Mouse (Mus musculus) heart, adult 2 months (tissue): ENCODE data around the gene Chchd3.

Source experiments
- CTCF ChIP-seq: fragments of 200-600 bp; IDR thresholded peaks from 2 replicates; pipeline ENCODE4 v1.8.1; 2022; ENCODE audit warnings: antibody characterized with exemption, mild to moderate bottlenecking, moderate library complexity
- EP300 ChIP-seq: fragments of 200-500 bp; IDR thresholded peaks from 2 replicates; pipeline ENCODE4 v1.6.1; 2011; ENCODE audit warnings: low read depth, low read length, control low read depth; ENCODE audit not compliant: insufficient read depth
- POLR2A ChIP-seq: fragments of 200-500 bp; IDR thresholded peaks from 2 replicates; pipeline ENCODE4 v1.6.1; 2011; ENCODE audit warnings: mild to moderate bottlenecking, low read depth, low read length, control low read depth; ENCODE audit not compliant: insufficient read depth

DNA sequence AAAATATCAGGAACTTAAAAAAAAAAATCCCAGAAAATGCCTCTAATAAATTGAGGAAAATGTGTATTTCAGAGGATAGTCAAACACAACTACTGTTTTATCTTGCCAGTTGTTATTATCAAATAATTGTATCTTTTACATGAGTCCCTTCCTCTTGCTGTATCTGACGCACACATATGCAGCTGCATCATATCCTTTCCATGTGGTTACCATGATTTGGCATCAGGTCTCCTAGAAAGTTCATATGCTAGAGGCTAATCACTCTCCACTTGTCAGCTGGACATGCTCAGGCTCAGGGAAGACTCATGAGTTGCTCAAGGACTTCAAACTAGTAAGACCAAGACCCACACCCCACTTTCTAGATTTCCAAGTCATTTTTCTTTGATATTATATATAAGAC lies 122.4 kb downstream of the Chchd3 start:
- no peak for TF ChIP-seq CTCF
- no peak for TF ChIP-seq EP300
- TF ChIP-seq POLR2A, result no peak
